Mouse (Mus musculus): ENCODE measurements around the gene Pnldc1.
"Not testable (repeated sequence)": the region's sequence is repeated elsewhere in the genome, so short reads cannot be mapped to it uniquely, and the experiment has no call there.

The Pnldc1 gene

GRCm38 (mm10) chr17:12905810-12906209 is 4.2 kb downstream of the Pnldc1 start:
- DNase-seq: no peak

GRCm38 (mm10) chr17:12904349-12904748 is 5.7 kb downstream of the Pnldc1 start:
- no peak for DNase-seq

GRCm38 (mm10) chr17:12903372-12904333 is 6.4 kb downstream of the Pnldc1 start:
- peak in 1 of 2 experiments; percentile 13 for DNase-seq

- no peak for DNase-seq
These were observed 7.7 kb downstream of the Pnldc1 start for GRCm38 (mm10) chr17:12902291-12902690.

- not testable (repeated sequence) for DNase-seq
These were observed 11.4 kb downstream of the Pnldc1 start for GRCm38 (mm10) chr17:12898607-12899006.

GRCm38 (mm10) chr17:12897674-12898073 is 12.4 kb downstream of the Pnldc1 start:
- no peak for DNase-seq

- no peak for DNase-seq
These were observed 18.0 kb downstream of the Pnldc1 start for GRCm38 (mm10) chr17:12892033-12892432.

- DNase-seq: no peak
These were observed 19.0 kb downstream of the Pnldc1 start for GRCm38 (mm10) chr17:12891054-12891453.

GRCm38 (mm10) chr17:12887021-12887775 is 22.8 kb downstream of the Pnldc1 start:
- peak; percentile 18 to 33 for DNase-seq

GRCm38 (mm10) chr17:12886620-12887019 is 23.4 kb downstream of the Pnldc1 start:
- DNase-seq: peak in 1 of 2 experiments; percentile 16

GRCm38 (mm10) chr17:12881216-12881615 is 28.8 kb downstream of the Pnldc1 start:
- DNase-seq: no peak

- DNase-seq: peak; percentile 89 to 92
These were observed 29.9 kb downstream of the Pnldc1 start for GRCm38 (mm10) chr17:12880178-12880577.

- no peak for DNase-seq
These were observed 34.3 kb downstream of the Pnldc1 start, which contains the start of gene Mrgprh for GRCm38 (mm10) chr17:12875734-12876133. Gene Mrgprh, plus strand, starts transcription at chr17:12876034.

- no peak for DNase-seq
These were observed 37.6 kb downstream of the Pnldc1 start for GRCm38 (mm10) chr17:12872275-12873028.

- DNase-seq: no peak
These were observed 41.4 kb downstream of the Pnldc1 start for GRCm38 (mm10) chr17:12868640-12869039.

- no peak for DNase-seq
These were observed 42.0 kb downstream of the Pnldc1 start, which contains the start of gene Mas1 for GRCm38 (mm10) chr17:12868043-12868442. Gene Mas1, minus strand, starts transcription at chr17:12868143.

GRCm38 (mm10) chr17:12866853-12867252 is 43.2 kb downstream of the Pnldc1 start:
- DNase-seq: no peak

- DNase-seq: no peak
These were observed 44.6 kb downstream of the Pnldc1 start for GRCm38 (mm10) chr17:12865407-12865806.

GRCm38 (mm10) chr17:12864111-12864510 is 45.9 kb downstream of the Pnldc1 start:
- DNase-seq: no peak

- peak in 1 of 2 experiments; percentile 22 for DNase-seq
These were observed 51.0 kb downstream of the Pnldc1 start for GRCm38 (mm10) chr17:12859006-12859520.

- DNase-seq: peak; percentile 13 to 48
These were observed 52.0 kb downstream of the Pnldc1 start for GRCm38 (mm10) chr17:12858072-12858471.

GRCm38 (mm10) chr17:12857395-12857794 is 52.6 kb downstream of the Pnldc1 start:
- no peak for DNase-seq

Data from kidney, postnatal 4 days (tissue).